Mouse (Mus musculus): ENCODE measurements around the gene Auts2.

- TF ChIP-seq POLR2A (IDR thresholded peaks at IDR 0.05; ENCODE audit: borderline replicate concordance, extremely low read depth, low read depth, low read length) (no peak), CTCF (IDR thresholded peaks at IDR 0.05; ENCODE audit: insufficient read depth, low read length) (no peak)
These were observed 348.1 kb downstream of the Auts2 start for GRCm38 (mm10) chr5:132195048-132195533.

All from lung, adult 2 months (tissue).